Mouse (Mus musculus): Measurements from ENCODE around the gene Sapcd1. TPM values are rescaled to one million over a fixed set of nuclear protein-coding genes. Genes with fewer than 3 reads are reported as not detected.
A peak's percentile ranks its signal among the peaks of the same experiment; 100 is the strongest.
"Not testable (repeated sequence)": the region's sequence is repeated elsewhere in the genome, so short reads cannot be mapped to it uniquely, and the experiment has no call there.

Sapcd1 gene
- polyA plus RNA-seq, 1 experiment, result 18.9 TPM

DNA sequence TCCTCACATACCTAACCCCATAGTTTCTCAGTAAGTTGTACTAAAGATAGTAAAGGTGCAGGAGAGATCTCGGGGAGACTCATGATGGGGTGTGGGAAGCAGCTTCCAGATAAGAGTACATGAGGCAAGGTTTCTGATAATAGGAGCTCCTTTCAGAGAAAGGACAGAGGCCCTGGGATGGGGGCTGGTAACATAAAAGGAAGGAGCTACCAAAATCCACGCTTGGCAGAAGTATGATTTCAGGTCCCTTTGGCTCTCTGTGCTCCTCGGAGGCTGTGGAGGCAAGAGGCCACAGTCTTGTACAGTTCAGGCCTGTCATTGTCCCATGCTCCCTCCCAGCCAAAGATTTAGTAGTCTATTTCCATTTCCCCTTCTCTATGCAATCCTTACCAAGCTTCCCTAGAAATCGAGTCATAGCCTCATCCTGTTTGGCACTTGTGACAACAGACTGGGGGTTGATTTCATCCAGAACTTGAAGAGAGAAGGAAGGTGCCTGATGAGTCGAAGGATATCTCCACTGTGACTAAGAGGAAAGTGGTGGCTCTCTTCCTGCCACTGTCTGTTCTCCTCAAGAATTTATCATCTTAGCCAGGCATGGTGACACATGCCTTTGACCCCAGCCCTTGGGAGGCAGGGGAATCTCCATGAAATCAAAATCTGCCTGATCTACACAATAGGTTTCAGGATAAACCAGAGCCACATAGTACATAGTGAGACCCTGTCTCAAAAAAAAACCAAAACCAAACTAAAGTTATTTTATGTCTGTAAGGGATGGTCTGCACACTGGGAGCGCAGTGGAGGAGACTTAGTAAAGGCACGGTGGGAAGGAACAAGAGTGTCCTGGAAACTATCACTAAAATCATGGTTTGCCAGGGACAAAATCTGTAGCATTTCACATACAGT lies 17.3 kb upstream of the Sapcd1 start:
- Histone ChIP-seq H3K27ac (ENCODE audit: control insufficient read depth, insufficient read depth, low read depth, low read length, poor library complexity) (no peak overlapping the region), H3K4me1 (ENCODE audit: control insufficient read depth, insufficient read depth, low read length) (peaks cover 3% of the 10 kb centered on the region; the same call in 1 of the 2 replicates), H3K4me3 (replicated peaks; ENCODE audit: control insufficient read depth, low read depth, low read length) (peak overlapping the region; percentile 65)
- WGBS, result 46% methylated on average over 7 of the region's 7 CpGs
- TF ChIP-seq CTCF (IDR thresholded peaks at IDR 0.05; ENCODE audit: control insufficient read depth, insufficient read depth, low read length) (no peak), POLR2A (IDR thresholded peaks at IDR 0.05; ENCODE audit: borderline replicate concordance, control insufficient read depth, low read depth, low read length) (no peak)

DNA sequence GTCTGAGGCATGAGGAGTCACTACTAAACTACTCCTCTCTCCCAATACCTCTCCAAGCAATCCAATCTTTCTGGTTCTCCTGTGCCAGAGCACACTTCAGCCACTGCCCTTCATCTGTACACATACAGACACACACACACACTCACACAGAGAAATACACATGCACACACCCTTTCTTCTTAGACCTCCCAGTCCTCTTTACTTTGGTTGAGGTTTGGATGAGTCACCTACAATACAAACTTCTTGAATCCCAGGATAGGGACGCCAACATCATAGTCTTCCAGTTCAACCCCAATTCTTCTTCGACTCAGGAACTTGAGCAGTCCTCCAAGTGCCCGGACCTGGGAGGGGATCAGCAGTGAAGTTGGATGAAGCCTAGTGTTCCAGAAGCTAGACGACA lies 16.0 kb upstream of the Sapcd1 start:
- TF ChIP-seq POLR2A (IDR thresholded peaks at IDR 0.05; ENCODE audit: borderline replicate concordance, control insufficient read depth, low read depth, low read length) (no peak), CTCF (IDR thresholded peaks at IDR 0.05; ENCODE audit: control insufficient read depth, insufficient read depth, low read length) (no peak)
- H3K4me1 ChIP-seq (ENCODE audit: control insufficient read depth, insufficient read depth, low read length), result peaks cover 3% of the 10 kb centered on the region; the same call in 1 of the 2 replicates
- no peak overlapping the region for H3K4me3 ChIP-seq (replicated peaks; ENCODE audit: control insufficient read depth, low read depth, low read length)
- no peak overlapping the region for H3K27ac ChIP-seq (ENCODE audit: control insufficient read depth, insufficient read depth, low read depth, low read length, poor library complexity)
- 86% methylated on average over 4 of the region's 4 CpGs for WGBS

DNA sequence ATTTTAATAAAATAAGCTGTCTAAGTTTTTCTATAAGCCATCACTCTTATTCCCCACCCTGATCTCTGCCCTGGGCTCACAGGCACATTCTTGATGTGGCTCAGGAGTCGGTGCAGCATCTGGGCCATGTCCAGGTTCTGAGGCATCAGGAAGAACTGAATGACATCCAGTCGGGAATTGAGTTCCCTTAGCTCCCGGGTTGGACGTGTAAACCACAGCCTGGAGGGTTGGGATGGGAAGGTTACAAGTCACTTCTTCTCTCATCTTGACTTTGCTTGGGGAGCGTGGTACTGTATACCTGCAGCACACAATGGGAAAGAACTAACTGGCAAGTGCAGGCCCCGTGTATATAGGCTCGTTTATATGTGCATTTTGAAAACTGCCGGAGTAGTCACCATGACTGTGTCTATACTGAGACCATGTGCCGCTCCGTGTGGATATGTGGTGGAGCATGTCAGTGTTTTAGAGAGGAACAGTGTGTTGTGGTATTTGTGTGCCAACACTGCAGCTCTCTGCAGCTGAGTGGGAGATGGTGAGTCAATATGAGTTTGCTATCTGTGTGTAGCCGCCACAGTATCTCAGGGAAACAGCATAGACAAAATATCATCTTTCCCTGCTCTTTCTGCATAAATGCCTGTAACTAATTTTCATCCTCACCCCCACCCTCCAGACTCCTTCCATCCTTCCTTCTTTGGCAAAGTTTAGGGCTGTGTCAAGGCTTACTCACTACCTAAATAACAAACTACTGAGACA lies 11.5 kb upstream of the Sapcd1 start:
- WGBS, result 85% methylated on average over 11 of the region's 11 CpGs
- no peaks in the 10 kb centered on the region for H3K4me1 ChIP-seq (ENCODE audit: control insufficient read depth, insufficient read depth, low read length)

DNA sequence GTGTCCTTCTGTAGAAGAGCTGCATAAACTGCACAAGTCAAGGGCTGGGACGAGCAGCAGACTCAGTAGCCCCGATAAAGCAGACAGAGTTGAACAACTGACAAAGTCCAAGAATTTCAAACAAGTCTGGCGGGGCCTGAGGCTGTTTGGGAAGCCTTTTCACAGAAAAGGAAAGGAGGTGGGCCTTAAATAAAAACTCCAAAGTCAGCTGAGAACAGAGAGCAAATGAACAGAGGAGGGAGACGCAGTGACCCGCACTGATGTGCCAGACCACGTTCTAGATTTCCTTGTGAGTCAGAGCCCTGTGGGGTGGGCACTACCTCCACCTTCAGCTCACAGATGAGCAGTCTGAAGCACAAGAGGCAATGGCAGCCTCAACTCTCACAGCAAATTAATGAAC lies 7.1 kb upstream of the Sapcd1 start:
- H3K4me3 ChIP-seq (replicated peaks; ENCODE audit: control insufficient read depth, low read depth, low read length), result no peak overlapping the region
- TF ChIP-seq CTCF (IDR thresholded peaks at IDR 0.05; ENCODE audit: control insufficient read depth, insufficient read depth, low read length) (no peak), POLR2A (IDR thresholded peaks at IDR 0.05; ENCODE audit: borderline replicate concordance, control insufficient read depth, low read depth, low read length) (no peak)
- H3K4me1 ChIP-seq (ENCODE audit: control insufficient read depth, insufficient read depth, low read length), result peaks cover 5% of the 10 kb centered on the region
- 60% methylated on average over 6 of the region's 6 CpGs for WGBS
- H3K27ac ChIP-seq (ENCODE audit: control insufficient read depth, insufficient read depth, low read depth, low read length, poor library complexity), result no peak overlapping the region

More for the DNA sequence above, 11.5 kb upstream of the Sapcd1 start:
- H3K4me3 ChIP-seq (replicated peaks; ENCODE audit: control insufficient read depth, low read depth, low read length), result no peak overlapping the region
- no peak overlapping the region; the same call in 1 of the 2 replicates for H3K27ac ChIP-seq (ENCODE audit: control insufficient read depth, insufficient read depth, low read depth, low read length, poor library complexity)
- TF ChIP-seq CTCF (IDR thresholded peaks at IDR 0.05; ENCODE audit: control insufficient read depth, insufficient read depth, low read length), result no peak
- TF ChIP-seq POLR2A (IDR thresholded peaks at IDR 0.05; ENCODE audit: borderline replicate concordance, control insufficient read depth, low read depth, low read length), result no peak

DNA sequence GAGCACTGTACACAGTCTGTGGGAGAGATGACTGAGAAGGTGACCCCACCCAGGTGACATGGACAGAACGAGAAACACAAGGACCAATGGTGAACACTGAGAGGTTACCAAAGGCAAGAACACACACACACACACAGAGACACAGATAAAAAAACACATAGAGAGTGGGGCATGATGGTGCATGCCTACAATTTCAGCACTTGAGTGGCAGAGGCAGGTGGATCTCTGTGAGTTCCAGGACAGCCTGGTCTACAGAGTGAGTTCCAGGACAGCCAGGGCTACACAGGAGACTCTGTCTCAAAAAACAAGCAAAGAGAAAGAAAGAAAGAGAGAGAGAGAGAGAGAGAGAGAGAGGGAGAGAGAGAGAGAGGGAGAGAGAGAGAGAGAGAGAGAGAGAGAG lies 5.9 kb upstream of the Sapcd1 start:
- not testable (repeated sequence) for H3K4me1 ChIP-seq (ENCODE audit: control insufficient read depth, insufficient read depth, low read length); H3K4me3 ChIP-seq (replicated peaks; ENCODE audit: control insufficient read depth, low read depth, low read length); H3K27ac ChIP-seq (ENCODE audit: control insufficient read depth, insufficient read depth, low read depth, low read length, poor library complexity)
- WGBS, result 68% methylated on average over 1 of the region's 1 CpGs

DNA sequence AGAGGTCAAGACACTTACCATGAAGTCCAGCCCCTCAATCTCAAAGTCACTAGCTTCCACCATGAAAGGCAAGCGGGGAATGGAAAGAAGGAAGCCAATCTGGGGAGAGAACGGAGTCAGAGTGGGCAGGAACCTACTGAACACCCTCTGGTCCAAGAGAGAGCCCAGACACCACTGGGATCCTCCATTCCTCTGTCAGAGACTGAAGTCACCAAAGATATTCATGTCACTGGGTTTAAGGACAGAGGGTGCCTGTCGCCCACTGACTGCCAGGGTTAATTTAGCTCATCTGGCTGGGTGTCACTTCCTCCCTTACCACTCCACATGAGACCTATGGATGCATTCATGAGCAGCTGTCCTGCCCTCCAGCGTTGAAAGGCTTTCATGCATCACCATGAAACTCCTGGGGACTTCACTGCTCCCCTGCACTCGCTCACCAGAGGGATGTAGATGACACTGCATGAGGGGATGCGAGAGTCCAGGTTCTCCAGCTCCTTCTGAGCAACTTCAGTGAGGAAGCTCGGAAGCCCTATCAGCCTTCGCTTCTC lies 4.6 kb upstream of the Sapcd1 start:
- no peak overlapping the region for H3K4me3 ChIP-seq (replicated peaks; ENCODE audit: control insufficient read depth, low read depth, low read length)
- peaks cover 7% of the 10 kb centered on the region for H3K4me1 ChIP-seq (ENCODE audit: control insufficient read depth, insufficient read depth, low read length)
- WGBS, result 66% methylated on average over 8 of the region's 8 CpGs
- peak; percentile 31; the same call in 1 of the 2 replicates for TF ChIP-seq CTCF (IDR thresholded peaks at IDR 0.05; ENCODE audit: control insufficient read depth, insufficient read depth, low read length)
- TF ChIP-seq POLR2A (IDR thresholded peaks at IDR 0.05; ENCODE audit: borderline replicate concordance, control insufficient read depth, low read depth, low read length), result no peak
- H3K27ac ChIP-seq (ENCODE audit: control insufficient read depth, insufficient read depth, low read depth, low read length, poor library complexity), result no peak overlapping the region

DNA sequence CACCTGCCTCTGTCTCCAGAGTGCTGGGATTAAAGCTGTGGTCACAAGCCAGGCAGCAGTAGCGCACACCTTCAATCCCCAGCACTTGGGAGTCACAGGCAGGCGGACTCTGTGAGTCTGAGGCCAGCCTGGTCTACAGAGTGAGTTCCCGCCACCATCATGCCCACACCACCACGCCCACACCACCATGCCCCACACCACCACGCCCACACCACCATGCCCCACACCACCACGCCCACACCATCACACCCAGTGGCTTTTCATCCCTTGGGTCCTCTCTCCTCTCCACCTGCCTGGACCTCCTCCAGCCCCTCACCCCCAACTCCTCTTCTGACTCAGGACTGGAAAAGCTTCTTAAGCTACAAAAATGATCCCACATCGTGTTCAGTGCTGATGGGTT lies 4.1 kb upstream of the Sapcd1 start:
- Histone ChIP-seq H3K27ac (ENCODE audit: control insufficient read depth, insufficient read depth, low read depth, low read length, poor library complexity) (no peak overlapping the region), H3K4me3 (replicated peaks; ENCODE audit: control insufficient read depth, low read depth, low read length) (no peak overlapping the region), H3K4me1 (ENCODE audit: control insufficient read depth, insufficient read depth, low read length) (peaks cover 7% of the 10 kb centered on the region)
- TF ChIP-seq CTCF (IDR thresholded peaks at IDR 0.05; ENCODE audit: control insufficient read depth, insufficient read depth, low read length), result no peak
- TF ChIP-seq POLR2A (IDR thresholded peaks at IDR 0.05; ENCODE audit: borderline replicate concordance, control insufficient read depth, low read depth, low read length), result no peak
- WGBS, result 75% methylated on average over 7 of the region's 7 CpGs

DNA sequence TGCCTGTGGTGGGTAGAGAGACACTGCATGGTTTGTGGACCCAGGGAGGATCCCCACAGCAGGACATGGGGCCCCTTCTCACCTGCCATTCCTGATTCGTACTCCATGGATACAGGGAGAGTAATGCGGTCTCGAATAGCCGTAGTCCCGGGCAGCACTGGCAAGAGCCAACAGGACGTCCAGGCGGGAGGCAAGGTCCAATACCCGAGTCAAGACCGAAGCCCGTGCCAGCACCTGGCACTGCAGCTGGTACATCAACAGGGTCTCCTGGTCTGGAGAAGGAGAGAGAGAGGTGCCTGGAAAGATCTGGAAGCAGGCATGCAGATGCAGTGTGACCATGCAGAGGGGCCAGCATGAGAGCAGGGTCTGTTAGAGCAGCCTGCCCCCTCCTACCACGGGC lies 3.5 kb upstream of the Sapcd1 start:
- H3K4me1 ChIP-seq (ENCODE audit: control insufficient read depth, insufficient read depth, low read length), result peaks cover 7% of the 10 kb centered on the region
- TF ChIP-seq POLR2A (IDR thresholded peaks at IDR 0.05; ENCODE audit: borderline replicate concordance, control insufficient read depth, low read depth, low read length), result no peak
- no peak for TF ChIP-seq CTCF (IDR thresholded peaks at IDR 0.05; ENCODE audit: control insufficient read depth, insufficient read depth, low read length)
- WGBS, result 94% methylated on average over 11 of the region's 11 CpGs

More for the DNA sequence above, 3.5 kb upstream of the Sapcd1 start:
- Histone ChIP-seq H3K4me3 (replicated peaks; ENCODE audit: control insufficient read depth, low read depth, low read length) (no peak overlapping the region), H3K27ac (ENCODE audit: control insufficient read depth, insufficient read depth, low read depth, low read length, poor library complexity) (no peak overlapping the region)

Data from bone marrow, adult 2 months (tissue).